Mouse (Mus musculus) layer of hippocampus, adult 8-10 months (tissue): Measurements from ENCODE around the gene Kif6. TPM values are rescaled to one million over a fixed set of nuclear protein-coding genes. Genes with fewer than 3 reads are reported as not detected.

Experiments used
- DNase-seq, 2 experiments: peaks; one replicate each; pipeline ENCODE4 v3.0.0; 2022; ENCODE audit warnings: low spot score in 2 of 2
- total RNA-seq, 4 experiments: library from RNA; stranded (reverse); gene quantifications; 2 replicates each; pipeline ENCODE4 v1.2.4; 2022

The Kif6 gene
- total RNA-seq, result 1 to 10 TPM; 4.5 to 8.3 (median 5.8) TPM

GRCm38 (mm10) chr17:49614577-49615235 is at the start of gene Kif6:
Gene Kif6, plus strand, starts transcription at chr17:49615136.
- DNase-seq, result peak; percentile 86

GRCm38 (mm10) chr17:49568717-49569116 is 46.2 kb upstream of the Kif6 start:
- DNase-seq, result no peak

GRCm38 (mm10) chr17:49577321-49577720 is 37.6 kb upstream of the Kif6 start:
- DNase-seq, result no peak

GRCm38 (mm10) chr17:49582471-49582870 is 32.5 kb upstream of the Kif6 start:
- no peak for DNase-seq

GRCm38 (mm10) chr17:49590051-49590450 is 24.9 kb upstream of the Kif6 start:
- DNase-seq, result peak; percentile 20 to 30

- no peak for DNase-seq
These were observed 9.5 kb upstream of the Kif6 start for GRCm38 (mm10) chr17:49605397-49605796.

GRCm38 (mm10) chr17:49607351-49608027 is 7.4 kb upstream of the Kif6 start:
- DNase-seq, result no peak

GRCm38 (mm10) chr17:49610296-49610695 is 4.6 kb upstream of the Kif6 start:
- DNase-seq, result no peak

- no peak for DNase-seq
These were observed 310 bp downstream of the Kif6 start for GRCm38 (mm10) chr17:49615241-49615651.

GRCm38 (mm10) chr17:49624572-49624971 is 9.6 kb downstream of the Kif6 start:
- no peak for DNase-seq

- no peak for DNase-seq
These were observed 12.3 kb downstream of the Kif6 start for GRCm38 (mm10) chr17:49627011-49627794.

- no peak for DNase-seq
These were observed 13.9 kb downstream of the Kif6 start for GRCm38 (mm10) chr17:49628875-49629274.

GRCm38 (mm10) chr17:49633041-49633440 is 18.1 kb downstream of the Kif6 start:
- no peak for DNase-seq

- no peak for DNase-seq
These were observed 27.0 kb downstream of the Kif6 start for GRCm38 (mm10) chr17:49641903-49642302.

GRCm38 (mm10) chr17:49642336-49642735 is 27.4 kb downstream of the Kif6 start:
- no peak for DNase-seq

GRCm38 (mm10) chr17:49642889-49643490 is 28.1 kb downstream of the Kif6 start:
- peak in 1 of 2 experiments; percentile 60 for DNase-seq

- no peak for DNase-seq
These were observed 31.3 kb downstream of the Kif6 start for GRCm38 (mm10) chr17:49646267-49646666.

GRCm38 (mm10) chr17:49648970-49649369 is 34.0 kb downstream of the Kif6 start:
- DNase-seq, result no peak

- DNase-seq, result no peak
These were observed 34.5 kb downstream of the Kif6 start for GRCm38 (mm10) chr17:49649394-49649793.

GRCm38 (mm10) chr17:49650366-49650765 is 35.4 kb downstream of the Kif6 start:
- DNase-seq, result no peak

GRCm38 (mm10) chr17:49652357-49652756 is 37.4 kb downstream of the Kif6 start:
- peak; percentile 11 to 12 for DNase-seq

GRCm38 (mm10) chr17:49652800-49653199 is 37.9 kb downstream of the Kif6 start:
- no peak for DNase-seq
